Mouse (Mus musculus) activated CD4-positive, CD25-positive, alpha-beta regulatory T cell, adult 4 months (primary cell): ENCODE measurements around the gene Cybc1. TPM values are rescaled to one million over a fixed set of nuclear protein-coding genes. Genes with fewer than 3 reads are reported as not detected.

Experiments used
- ATAC-seq: one replicate; pipeline ENCODE4 v1.8.0; 2017
- polyA plus RNA-seq, 2 experiments: library from polyadenylated mRNA; unstranded; fragments of 100-300 nt; shearing (Covaris generic); gene quantifications; one replicate each; pipeline ENCODE4 v1.2.1; 2017

Cybc1 gene
- polyA plus RNA-seq = 10 to 100 TPM; 66.8 to 78.7 TPM

DNA sequence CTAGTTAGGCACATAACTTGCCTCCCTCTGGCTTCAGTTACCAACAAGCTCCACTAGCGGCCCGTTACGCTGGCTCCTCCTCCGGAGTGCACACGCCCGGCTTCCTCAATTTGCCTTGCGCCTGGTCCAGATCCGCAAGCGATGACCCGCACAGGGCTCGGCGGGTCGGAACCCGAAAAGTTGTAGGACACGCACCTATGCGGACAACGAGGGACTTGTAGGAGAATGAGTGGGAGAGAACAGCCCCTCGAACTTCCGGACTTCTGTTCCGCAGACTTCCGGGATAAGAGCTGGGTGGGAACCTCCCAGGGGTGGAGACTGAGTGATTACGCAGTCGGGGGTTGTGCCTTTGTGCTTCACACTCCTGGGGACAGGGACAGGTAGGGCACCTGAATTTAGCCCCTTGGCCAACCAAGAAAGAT, at the start of gene Cybc1:
TSS of gene Cybc1 (minus strand) at position 305 of the 422 bp plus-strand sequence.
- peak; percentile 96 for ATAC-seq

DNA sequence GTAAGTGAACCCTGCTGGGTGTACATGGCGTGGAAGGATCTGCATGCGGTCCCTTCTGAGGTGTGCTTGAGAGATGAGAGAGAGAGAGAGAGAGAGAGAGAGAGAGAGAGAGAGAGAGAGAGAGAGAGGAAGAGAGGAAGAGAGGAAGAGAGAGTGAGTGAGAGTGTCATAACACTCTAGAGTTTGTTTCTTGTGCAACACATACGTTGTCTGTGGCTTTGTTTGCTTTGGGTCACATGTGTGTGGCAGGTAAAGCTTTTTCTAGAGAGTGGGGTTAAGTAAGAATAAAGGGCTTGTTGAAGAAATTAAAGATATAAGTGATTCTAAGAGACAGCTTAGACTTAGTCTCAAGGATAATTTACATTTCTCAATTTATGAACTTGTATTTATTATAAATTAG, 48.9 kb upstream of the Cybc1 start:
- no peak for ATAC-seq

DNA sequence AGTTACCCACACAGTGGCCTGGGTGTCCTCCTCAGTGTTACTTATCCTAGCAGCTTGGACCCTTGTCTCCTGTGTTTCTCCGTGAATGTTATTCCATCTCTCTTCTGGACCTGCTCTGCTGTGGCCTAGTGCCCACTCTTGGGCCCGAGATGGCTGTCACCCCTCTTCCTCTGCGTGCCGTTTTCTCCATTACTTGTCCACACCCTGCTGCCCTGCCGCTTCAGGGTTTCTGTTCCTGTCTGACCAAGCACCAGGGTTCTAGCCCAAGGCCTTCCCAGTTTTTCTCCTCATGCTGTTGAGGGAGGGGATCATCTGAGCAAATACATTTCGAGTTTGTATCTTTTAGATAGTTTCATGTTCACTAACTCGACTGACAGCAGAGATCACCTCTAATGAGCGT, 48.4 kb upstream of the Cybc1 start:
- ATAC-seq = no peak

DNA sequence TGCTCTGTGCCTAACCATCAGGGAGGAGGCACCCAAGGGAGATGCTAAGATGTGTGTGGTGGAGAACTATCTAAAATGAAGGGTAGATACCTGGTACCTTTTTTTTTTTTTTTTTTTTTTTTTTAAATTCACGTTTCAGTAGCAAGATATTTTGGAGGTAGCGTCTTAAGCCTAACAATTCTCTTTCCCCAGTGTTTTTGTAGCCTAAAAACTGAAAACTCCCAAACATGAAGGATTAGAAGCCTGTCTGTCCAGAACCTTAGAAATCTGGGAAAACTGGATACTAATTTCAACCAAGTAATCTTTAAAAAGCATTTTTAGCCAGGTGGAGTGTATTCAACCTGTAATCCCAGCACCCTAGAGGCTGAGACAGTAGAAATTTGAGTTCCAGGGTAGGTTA, 32.0 kb upstream of the Cybc1 start:
- ATAC-seq = no peak

DNA sequence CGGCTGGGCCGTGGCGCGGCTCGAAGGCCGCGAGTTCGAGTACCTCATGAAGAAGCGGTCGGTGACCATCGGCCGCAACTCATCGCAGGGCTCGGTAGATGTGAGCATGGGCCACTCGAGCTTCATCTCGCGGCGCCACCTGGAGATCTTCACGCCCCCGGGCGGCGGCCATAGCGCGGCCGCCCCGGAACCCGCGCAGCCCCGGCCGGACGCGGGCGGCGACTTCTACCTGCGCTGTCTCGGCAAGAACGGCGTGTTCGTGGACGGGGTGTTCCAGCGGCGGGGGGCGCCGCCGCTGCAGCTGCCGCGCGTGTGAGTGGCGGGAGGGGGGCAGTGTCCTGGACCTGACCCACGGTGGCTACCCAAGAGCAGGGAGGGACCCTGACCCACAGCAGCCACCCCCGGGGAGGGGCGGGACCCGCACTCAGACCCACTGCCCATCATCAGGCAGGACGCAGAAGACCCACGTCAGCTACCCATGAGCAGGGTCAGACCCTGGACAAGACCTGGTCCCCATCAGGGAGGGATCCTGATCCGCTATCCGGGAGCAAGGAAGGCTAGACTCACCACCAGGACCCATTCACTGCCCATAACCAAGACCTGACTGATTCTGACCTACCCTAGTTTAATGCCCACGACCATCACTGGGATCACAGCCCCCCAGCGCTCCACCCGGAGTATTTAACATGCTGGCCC, 31.2 kb upstream of the Cybc1 start:
- no peak for ATAC-seq

DNA sequence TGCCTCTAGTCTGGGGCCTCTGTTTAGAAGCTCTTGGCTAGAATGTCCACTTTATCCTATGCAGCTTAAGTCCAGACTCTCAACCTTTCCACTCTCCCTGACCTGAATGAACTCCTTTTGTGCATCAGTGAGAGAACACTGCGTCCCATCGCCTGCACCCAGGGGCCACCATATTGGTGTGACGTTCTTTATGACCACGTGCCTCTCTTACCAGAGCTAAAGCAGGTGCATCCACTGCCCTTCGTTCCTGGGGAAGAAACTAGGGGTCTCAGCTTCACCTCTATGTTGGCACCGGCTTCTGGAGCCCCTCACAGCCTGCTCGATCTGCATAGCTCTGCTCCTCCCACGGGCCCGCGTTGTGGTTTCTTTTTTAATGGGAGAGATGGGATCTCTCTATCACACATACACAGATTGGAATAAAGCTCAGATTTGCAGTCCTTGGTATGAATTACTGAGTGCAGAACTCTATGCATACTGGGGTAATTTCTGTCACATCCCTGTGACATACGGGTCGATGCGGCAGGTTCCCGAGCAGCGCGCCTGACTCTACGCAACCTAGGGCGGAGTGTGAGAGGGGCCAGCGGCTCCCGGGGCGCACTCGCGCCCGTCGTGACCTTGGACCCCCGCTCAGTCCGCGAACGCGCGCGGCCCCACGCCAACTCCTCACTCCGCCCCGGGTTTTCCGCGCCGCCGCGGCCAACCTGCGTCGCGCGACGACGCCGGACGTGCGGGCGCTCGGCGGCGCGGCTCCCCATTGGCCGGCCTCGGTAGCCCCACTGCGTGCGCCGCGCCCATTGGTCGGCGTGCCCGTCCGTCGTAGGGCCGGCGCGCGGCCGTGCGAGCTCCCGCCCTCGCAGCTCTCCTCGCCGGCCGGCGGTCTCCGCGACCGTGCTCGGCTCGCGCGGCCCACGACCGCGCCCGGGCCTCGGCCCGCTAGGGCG, 30.3 kb upstream of the Cybc1 start, which contains the start of gene Foxk2:
TSS of gene Foxk2 (plus strand) at position 831 of the 941 bp plus-strand sequence.
- peak; percentile 92 for ATAC-seq

DNA sequence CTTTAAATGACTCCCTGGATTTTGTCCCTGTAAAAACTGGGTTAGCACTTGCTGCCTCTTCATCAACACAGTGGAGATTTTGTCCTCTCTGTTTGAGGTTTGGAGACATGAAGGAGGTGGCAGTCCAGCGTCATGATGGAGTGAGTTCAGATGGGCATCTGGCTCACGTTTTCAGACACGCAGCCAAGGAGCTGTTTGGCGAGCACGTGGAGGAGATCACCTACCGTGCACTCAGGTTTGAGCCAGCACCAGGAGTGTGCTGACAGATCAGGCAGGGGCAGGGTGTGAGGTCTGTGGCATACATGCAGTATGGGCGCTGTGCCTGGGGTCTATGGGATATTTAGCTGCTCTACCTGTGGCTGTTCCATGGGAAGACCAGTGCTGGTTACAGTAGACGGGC, 21.1 kb upstream of the Cybc1 start:
- ATAC-seq = no peak

DNA sequence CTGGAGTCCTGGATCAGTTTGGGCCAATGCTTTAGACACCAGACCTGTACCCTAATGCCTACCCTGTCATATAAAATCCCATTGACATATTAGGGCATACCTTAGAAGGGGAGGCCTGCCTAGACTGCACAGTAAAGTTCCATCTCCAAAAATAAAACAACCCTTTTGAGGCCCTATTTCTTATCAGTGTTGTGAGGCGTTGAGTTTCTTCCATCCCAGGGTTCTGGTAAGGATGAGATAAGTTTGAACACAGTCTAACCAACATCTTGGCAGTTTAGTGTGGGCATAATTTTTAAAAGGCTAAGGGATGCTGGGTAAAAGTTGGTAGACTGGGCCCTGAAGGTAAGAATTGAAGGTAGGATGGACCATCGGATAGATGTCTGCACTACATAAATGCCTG, 10.5 kb upstream of the Cybc1 start:
- ATAC-seq = no peak

DNA sequence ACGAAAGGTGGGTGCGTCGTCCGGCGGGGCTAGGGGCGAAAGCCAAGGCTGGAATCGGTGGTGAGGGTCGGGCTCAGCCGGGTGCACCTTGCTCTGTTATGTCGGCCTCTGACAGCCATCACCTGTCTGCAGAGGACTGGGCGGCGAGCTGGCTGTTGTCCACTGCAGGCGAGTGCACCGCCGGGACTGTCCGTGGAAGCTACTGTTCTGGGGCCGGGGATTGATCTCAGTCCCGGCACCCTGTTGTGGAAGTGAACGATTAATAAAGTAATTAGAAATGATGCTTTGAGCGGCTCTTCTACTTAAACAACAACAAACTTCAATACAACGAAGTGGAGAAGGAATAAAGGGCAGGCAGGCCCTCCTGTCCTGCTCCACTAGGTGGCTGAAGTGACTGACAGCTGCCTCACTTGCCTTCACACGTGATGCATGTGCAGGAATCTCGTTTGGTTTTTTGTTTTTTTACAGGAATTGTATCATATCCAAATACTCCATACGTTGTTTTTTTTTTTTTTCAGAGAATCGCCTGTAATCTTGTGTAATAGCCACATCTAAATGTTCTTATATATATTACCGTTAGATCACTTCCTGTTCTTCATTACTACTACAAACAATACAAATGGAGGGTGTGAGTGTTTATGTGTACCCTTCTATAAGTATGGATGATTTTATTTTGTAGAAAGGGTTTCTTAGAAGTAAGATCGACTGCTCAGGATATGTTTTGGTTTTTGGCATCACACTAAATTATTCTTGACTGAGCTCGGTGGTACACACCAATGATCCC, 8.4 kb upstream of the Cybc1 start:
- peak; percentile 4 for ATAC-seq

DNA sequence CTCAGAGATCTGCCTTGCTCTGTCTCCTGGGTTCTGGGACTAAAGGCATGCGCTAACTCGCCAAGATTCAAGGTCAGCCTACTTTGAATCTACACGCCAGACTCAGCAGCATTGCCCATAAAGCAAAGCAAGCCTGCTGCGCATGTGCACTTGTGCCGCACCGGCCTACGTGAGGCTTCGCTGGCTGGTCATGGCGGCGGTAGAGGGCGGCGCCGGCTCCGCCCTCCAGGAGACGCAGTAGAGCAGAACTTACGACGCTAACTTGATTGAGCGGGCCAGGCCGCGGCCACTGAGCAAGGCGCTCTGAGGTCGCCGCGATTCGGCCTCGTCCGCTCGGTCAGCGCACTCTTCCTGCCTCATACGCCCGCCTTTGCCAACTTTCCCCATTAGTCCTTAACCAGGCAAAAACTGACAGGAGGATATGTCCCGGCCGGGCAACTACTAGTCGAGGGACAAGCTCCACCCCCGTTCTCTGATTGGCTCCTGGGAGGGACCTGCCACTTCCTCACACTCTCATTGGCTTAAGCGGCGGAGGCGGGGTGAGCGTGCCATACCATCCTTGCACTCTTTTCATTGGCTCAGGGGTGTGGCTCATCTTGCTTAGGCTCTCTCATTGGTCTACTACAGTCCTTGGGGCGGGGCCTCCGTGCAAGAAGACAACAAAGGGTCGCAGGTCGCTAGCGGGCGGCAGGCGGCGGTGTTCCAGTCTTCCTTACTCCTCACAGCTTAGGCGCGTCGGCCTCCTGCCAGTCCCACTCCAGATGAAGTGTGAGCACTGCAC, 7.6 kb upstream of the Cybc1 start, which contains the start of gene Narf:
TSS of gene Narf (plus strand) at position 690 of the 781 bp plus-strand sequence.
- ATAC-seq = peak; percentile 98

DNA sequence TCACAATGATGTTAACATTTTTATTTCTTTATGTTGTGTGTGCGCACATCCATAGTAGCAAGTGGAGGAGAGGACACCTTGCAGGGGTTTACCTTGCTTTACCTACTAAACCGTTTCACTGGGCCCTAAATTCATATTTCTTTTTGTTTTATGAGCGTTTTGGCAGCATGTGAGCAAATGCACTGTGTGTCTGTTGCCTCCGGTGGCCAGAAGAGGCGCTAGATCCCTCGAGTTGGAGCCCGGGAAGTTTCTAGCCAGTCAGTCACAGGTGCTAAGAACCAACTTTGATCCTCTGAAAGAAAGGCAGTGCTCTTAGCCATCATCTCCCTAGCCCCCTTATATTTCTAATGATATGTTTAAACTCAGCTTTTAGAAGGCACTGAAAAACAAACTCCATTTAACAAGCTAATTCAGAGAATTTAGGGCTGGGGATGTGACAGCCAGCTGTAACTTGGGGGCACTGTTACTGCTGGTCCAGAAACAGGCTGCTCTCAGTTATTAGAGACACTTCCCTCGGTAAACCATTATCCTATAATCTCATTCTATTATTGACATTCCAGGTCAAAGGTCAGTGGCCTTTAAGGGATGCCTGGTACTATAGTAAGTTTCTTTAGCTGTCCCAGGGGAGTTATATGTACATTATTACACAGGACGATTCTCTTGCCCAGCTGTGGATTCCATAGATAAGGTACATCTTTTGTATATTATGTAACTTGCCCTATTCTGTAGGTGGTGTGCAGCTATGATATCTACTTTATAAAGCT, 6.5 kb upstream of the Cybc1 start:
- ATAC-seq = no peak

DNA sequence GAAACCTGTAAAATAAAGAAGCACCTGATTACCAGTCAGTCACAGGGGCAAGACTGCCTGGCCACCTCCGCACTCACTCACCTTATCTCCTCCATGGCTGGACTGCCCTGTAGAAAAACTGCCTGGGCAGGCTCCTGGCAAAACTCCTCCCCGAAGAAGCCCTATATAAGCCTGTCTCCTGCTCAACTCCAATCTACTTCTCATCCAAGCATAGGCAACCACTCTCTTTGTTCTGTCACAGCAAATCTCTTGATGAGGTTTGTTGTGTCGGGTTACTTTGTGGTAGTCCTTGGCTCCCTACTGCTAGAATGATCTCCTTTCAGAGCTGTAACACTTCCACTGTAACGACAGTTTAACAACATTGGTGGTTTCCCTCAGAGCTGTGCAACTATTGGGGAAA, 3.6 kb upstream of the Cybc1 start:
- no peak for ATAC-seq

DNA sequence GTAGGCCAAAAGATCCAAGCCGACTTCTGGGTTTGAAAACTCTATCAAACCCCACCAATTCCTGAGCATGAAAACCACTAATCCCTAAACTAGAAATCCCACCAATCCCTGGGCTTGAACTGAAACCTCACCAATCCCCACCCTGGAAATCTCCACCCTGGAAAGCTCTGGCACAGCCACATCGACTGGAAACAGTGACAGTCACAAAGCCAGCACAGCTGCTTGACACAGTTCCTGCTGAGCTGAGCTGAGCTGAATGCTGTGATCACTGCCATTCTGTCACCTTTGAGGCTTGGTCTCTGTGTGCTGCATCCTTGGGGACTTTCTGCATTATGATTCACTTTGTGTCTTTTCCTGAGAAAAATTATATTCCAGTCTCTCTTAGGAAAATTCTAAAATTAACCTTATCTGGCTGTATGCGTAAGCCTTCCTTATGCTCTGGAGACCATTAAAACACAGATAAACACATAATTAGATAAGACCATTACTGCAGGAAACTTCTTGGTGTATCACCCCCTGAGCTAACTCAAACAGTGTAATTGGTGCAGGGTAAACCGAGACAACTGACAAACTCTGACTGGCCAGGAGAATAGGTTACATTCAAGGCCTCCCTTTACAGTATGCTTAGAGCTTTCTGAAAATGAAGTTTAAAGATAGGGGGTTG, 2.6 kb upstream of the Cybc1 start:
- no peak for ATAC-seq

DNA sequence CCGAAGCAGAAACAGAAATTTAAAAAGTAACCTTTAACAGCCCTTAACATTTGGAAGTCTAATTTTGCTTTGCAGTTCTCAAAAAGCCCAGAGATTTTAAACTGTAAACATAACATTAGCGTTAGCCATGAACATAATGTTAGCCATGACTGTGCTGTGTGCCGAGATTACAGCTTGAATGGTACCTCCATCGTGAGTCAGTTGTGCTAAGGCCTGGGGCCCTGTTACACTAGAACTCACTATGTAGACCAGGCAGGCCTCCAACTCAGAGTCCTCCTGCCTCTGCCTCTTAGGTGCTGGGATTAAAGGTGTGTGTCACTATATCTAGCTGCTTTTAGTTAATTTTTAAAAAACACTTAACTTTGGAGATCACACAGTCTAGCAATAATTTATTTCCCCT, 2.1 kb upstream of the Cybc1 start:
- no peak for ATAC-seq

DNA sequence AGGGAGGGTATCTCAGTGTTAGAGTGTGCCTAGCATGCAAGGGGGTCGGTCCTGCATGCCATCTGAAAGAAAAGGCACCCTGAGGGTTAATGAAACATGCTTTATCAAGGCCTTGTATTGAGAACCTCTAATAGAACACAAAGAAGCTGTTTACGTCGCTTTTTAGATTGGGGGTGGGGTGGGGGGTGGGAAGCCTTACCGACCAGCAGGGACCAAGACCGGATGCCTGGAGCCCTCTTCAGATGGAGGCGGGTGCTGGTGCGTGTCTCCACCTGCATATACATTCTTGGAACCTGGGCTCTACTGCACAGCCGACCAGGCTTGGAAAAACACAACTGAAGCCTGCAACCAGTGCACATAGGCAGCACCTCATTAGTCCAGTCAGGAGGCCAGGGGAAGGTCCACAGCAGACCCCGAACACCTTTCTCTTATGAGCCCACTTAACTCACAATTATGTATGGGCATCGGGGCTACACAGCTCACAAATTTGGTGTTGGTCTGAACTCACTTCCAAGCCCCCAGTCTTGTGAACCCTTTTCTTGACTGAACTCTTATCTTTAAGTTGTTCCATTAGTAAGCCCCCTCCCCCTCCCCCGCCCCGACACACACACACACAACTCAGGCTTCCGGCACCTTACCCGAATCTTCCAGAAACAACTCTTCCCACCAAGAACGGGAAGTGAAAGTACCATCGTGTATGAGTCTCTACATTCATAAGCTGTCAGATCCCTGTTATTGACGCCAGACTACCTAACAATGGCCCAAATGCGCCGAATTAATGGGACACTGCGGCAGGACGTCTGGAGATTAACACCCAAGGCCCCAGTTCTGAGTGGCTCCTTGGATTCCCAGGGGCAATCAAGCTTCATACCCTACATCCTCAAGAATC, 749 bp downstream of the Cybc1 start:
- ATAC-seq = peak; percentile 18

DNA sequence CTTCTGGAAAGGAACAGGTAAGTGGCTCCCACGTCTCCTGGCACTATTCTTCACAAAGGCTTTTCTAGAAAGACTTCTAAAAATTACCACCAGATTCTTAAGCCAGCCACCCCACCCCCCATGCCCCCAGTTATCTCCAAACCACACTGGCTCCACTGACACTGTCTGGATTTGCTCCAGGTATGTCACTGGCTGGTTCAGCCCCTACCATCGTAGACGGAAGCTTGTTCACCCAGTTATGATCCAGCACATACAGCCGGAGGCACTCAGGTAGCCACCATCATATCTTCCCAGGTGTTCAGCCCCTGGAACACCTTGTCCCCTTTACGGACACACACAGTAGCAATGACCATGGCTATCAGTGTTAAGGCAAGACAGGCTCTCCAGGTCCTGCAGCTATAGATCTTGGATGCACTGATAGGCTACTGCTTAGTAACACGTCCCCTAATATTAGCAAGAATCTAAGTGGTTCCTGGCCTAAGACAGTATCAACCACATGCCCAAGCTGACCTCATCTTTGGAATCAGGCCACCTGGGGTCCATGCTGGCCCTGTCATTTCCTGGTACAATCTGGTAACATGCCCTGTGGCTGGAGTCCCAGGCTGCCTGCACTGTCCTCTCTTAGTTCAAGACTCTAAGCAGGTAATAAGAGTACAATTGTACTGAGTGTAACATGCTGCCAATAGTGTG, 7.7 kb downstream of the Cybc1 start:
- no peak for ATAC-seq

DNA sequence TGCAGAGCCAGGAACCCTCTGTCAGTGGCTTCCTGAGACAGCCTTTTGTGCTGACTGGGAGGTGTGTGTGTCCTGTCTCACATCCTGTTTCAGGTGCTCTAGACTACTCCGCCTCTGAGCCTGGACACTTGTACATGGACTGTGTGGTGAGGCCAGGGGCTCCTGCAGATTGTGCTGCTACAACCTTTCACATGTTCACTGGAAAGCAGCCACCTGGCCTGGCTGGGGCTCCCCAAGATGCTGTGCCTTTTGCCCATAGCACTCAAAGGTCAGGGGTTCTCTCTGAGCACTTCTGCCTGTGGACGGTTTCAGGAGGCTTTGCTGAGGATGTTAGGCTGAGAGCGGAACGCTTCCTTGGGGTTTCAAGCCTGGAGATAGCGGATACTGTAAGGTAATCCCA, 8.4 kb downstream of the Cybc1 start:
- no peak for ATAC-seq

DNA sequence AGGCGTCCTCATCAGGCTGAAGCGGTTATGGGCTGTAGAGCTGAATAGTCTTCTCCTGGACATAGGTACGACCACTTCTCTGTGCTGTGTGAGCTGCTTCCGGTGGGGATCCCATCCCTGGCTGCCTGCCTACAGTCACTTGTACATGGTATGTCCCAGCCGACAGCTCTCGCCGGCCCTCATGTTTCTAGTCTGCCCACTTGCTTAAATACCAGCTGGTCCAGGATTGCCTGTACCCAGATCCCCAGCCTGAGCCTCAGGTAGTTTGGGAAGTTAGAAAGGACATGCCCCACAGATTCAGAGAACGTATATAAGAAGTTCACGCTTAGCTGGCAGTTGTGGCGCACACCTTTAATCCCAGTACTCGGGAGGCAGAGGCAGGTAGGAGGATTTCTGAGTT, 9.3 kb downstream of the Cybc1 start:
- no peak for ATAC-seq

DNA sequence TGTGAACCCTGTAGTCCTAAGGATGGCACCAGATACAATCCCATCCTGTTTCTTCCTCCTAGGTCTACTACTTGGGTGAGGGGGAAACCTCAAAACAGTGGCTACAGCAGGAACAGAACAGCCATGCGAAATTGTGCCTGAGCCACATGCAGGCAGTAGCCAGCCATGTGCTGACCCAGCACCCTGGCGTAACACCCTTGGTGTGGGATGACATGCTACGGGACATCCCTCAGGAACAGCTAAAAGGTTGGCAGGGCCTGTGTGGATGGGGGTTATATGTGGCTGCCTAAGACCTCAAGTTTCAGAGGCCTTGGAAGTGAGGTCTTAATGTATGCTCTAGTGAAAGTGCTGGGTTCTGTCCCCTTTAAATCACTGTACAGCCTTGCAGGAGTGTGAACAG, 12.3 kb downstream of the Cybc1 start:
- no peak for ATAC-seq
